Mouse (Mus musculus): ENCODE results near the gene Pak4. TPM values are rescaled to one million over a fixed set of nuclear protein-coding genes. Genes with fewer than 3 reads are reported as not detected.

The Pak4 gene
- polyA plus RNA-seq, 1 experiment from 2014 or later: 50.7 TPM

DNA sequence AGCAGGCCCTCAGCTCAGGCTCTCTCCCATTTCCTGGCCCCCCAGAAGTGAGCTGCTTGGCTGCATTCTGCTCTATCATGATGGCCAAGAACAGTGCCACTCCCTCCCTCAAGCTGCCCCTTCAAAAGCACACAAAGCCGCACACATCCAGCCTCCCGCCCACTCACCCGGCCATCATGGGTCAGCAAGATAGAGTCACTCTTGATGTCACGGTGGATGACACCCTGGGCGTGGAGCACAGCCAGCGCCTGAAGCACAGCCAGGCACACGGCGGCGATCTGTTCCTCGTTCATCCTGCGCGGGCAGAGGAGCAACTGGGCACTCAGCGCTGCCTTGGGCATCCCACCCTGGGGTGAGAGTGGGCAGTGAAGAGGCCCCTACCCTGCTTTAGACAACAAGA is 35.6 kb downstream of the Pak4 start:
- 96% methylated on average over 13 of the region's 13 CpGs for WGBS
- no peak overlapping the region for H3K4me3 ChIP-seq (ENCODE audit: low read depth, low read length)
- H3K4me2 ChIP-seq (ENCODE audit: low read depth, low read length, severe bottlenecking): no peak overlapping the region
- no peak for DNase-seq (ENCODE audit: low spot score)
- peaks cover 7% of the 10 kb centered on the region; the same call in 1 of the 2 replicates for H3K36me3 ChIP-seq (ENCODE audit: control insufficient read depth, insufficient read depth, low read length)
- H3K9me3 ChIP-seq (ENCODE audit: control insufficient read depth, low read length): no peaks in the 10 kb centered on the region
- H3K4me1 ChIP-seq (replicated peaks; ENCODE audit: control insufficient read depth, insufficient read depth, low read length): no peaks in the 10 kb centered on the region
- H3K27me3 ChIP-seq (ENCODE audit: control insufficient read depth, insufficient read depth, low read length): no peaks in the 10 kb centered on the region
- no peak for ATAC-seq (replicated peaks; ENCODE audit: low FRiP score)
- no peak overlapping the region for H3K9ac ChIP-seq (ENCODE audit: low read length)
- H3K27ac ChIP-seq (ENCODE audit: low read depth, low read length): no peak overlapping the region

DNA sequence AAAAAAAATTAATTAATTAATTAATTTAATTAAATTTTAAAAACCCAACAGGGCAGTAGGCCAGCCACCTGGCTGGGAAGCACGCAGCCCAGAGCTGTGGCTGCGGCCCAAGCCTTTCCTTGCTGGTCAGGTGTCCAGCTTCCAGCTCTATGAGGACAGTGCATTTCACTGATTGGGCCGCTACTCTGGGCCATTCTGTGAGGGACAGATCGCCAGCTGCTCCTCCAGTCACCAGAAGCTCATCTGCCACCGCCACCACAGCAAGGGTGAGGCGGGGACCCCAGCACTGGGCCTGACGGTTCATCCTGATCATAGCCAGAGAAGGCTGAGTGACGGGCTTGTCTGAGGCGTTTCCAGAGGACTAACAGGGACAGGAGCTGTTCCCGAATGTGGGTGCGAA is 36.0 kb downstream of the Pak4 start:
- no peak overlapping the region for H3K9ac ChIP-seq (ENCODE audit: low read length)
- no peak overlapping the region for H3K4me3 ChIP-seq (ENCODE audit: low read depth, low read length)
- H3K4me1 ChIP-seq (replicated peaks; ENCODE audit: control insufficient read depth, insufficient read depth, low read length): no peaks in the 10 kb centered on the region
- no peak overlapping the region for H3K4me2 ChIP-seq (ENCODE audit: low read depth, low read length, severe bottlenecking)
- H3K27me3 ChIP-seq (ENCODE audit: control insufficient read depth, insufficient read depth, low read length): no peaks in the 10 kb centered on the region
- H3K27ac ChIP-seq (ENCODE audit: low read depth, low read length): no peak overlapping the region
- H3K9me3 ChIP-seq (ENCODE audit: control insufficient read depth, low read length): no peaks in the 10 kb centered on the region
- peaks cover 5% of the 10 kb centered on the region; the same call in 1 of the 2 replicates for H3K36me3 ChIP-seq (ENCODE audit: control insufficient read depth, insufficient read depth, low read length)
- no peak for DNase-seq (ENCODE audit: low spot score)
- no peak for ATAC-seq (replicated peaks; ENCODE audit: low FRiP score)
- WGBS: 92% methylated on average over 11 of the region's 11 CpGs

DNA sequence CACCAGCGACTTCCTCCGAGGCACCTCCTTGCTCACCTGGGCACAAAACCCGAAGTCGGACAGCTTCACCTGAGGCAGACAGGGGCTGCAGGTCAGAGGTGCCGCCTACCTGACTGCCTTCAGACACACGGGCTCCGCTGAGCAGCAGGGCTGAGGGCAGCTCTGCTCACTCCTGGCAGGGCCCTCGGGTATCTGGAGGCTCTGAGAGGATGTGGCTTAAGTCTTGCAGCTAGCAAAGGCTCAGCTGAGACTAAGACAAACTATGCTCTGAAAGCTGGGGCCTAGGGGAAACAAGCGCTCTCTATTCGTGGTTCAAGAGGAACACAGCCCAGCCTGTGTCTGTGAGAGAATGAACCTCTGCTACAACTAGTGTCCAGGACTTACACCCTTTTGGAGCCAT is 37.1 kb downstream of the Pak4 start:
- Histone ChIP-seq H3K9ac (ENCODE audit: low read length) (no peak overlapping the region), H3K27me3 (ENCODE audit: control insufficient read depth, insufficient read depth, low read length) (no peaks in the 10 kb centered on the region)
- no peak for ATAC-seq (replicated peaks; ENCODE audit: low FRiP score)

DNA sequence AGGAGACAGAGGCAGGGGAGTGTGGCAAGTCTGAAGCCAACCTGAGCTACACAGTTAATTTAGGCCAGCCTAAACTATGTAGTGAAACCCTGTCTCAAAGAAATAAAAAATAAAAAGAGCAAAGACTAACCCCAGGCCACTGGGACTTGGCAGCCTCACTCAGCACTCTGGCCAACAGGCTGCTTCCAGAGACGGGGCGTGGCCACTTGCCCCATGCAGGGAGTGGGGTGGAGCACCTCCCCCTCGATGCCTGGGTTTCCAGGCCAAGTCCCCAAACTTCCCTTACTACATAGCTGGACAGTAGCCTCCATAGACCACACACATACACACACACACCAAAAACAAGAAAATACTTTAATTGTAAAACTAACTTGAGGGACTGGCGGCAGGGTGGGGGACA is 39.5 kb downstream of the Pak4 start:
- peaks cover 3% of the 10 kb centered on the region; the same call in 1 of the 2 replicates for H3K36me3 ChIP-seq (ENCODE audit: control insufficient read depth, insufficient read depth, low read length)
- no peak for ATAC-seq (replicated peaks; ENCODE audit: low FRiP score)
- 73% methylated on average over 4 of the region's 4 CpGs for WGBS

More for the DNA sequence above, 37.1 kb downstream of the Pak4 start:
- WGBS: 92% methylated on average over 10 of the region's 10 CpGs
- no peaks in the 10 kb centered on the region for H3K4me1 ChIP-seq (replicated peaks; ENCODE audit: control insufficient read depth, insufficient read depth, low read length)
- H3K4me2 ChIP-seq (ENCODE audit: low read depth, low read length, severe bottlenecking): no peak overlapping the region
- no peaks in the 10 kb centered on the region for H3K9me3 ChIP-seq (ENCODE audit: control insufficient read depth, low read length)
- H3K4me3 ChIP-seq (ENCODE audit: low read depth, low read length): no peak overlapping the region
- peaks cover 5% of the 10 kb centered on the region; the same call in 1 of the 2 replicates for H3K36me3 ChIP-seq (ENCODE audit: control insufficient read depth, insufficient read depth, low read length)
- no peak for DNase-seq (ENCODE audit: low spot score)
- no peak overlapping the region for H3K27ac ChIP-seq (ENCODE audit: low read depth, low read length)

DNA sequence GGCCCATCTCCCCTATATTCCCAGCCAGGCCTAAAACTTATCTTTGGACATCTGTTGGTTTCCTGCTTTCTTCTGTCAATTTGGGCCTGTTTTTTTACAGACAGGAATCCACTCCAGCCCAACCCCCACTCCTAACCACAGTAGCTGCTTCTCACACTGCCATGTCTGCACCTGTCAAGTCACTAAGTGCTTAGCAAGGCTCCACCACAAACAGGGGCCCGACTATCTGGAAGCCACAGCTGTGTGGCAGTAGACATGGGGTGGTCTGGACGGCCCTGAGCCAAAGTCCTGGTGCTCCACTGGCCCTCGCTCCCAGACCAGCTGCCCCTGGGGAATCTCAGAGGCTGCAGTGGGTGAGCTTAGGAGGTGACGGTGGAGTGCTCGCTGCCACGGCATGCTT is 40.3 kb downstream of the Pak4 start:
- Histone ChIP-seq H3K9ac (ENCODE audit: low read length) (no peak overlapping the region), H3K27ac (ENCODE audit: low read depth, low read length) (no peak overlapping the region), H3K36me3 (ENCODE audit: control insufficient read depth, insufficient read depth, low read length) (peaks cover 3% of the 10 kb centered on the region; the same call in 1 of the 2 replicates), H3K27me3 (ENCODE audit: control insufficient read depth, insufficient read depth, low read length) (no peaks in the 10 kb centered on the region), H3K4me2 (ENCODE audit: low read depth, low read length, severe bottlenecking) (no peak overlapping the region), H3K4me1 (replicated peaks; ENCODE audit: control insufficient read depth, insufficient read depth, low read length) (no peaks in the 10 kb centered on the region), H3K9me3 (ENCODE audit: control insufficient read depth, low read length) (no peaks in the 10 kb centered on the region), H3K4me3 (ENCODE audit: low read depth, low read length) (no peak overlapping the region)
- DNase-seq (ENCODE audit: low spot score) (no peak), ATAC-seq (replicated peaks; ENCODE audit: low FRiP score) (no peak)
- 91% methylated on average over 6 of the region's 6 CpGs for WGBS

More for the DNA sequence above, 39.5 kb downstream of the Pak4 start:
- Histone ChIP-seq H3K4me2 (ENCODE audit: low read depth, low read length, severe bottlenecking) (no peak overlapping the region), H3K4me3 (ENCODE audit: low read depth, low read length) (no peak overlapping the region), H3K27ac (ENCODE audit: low read depth, low read length) (no peak overlapping the region), H3K9me3 (ENCODE audit: control insufficient read depth, low read length) (no peaks in the 10 kb centered on the region), H3K27me3 (ENCODE audit: control insufficient read depth, insufficient read depth, low read length) (no peaks in the 10 kb centered on the region), H3K4me1 (replicated peaks; ENCODE audit: control insufficient read depth, insufficient read depth, low read length) (no peaks in the 10 kb centered on the region), H3K9ac (ENCODE audit: low read length) (no peak overlapping the region)
- no peak for DNase-seq (ENCODE audit: low spot score)

DNA sequence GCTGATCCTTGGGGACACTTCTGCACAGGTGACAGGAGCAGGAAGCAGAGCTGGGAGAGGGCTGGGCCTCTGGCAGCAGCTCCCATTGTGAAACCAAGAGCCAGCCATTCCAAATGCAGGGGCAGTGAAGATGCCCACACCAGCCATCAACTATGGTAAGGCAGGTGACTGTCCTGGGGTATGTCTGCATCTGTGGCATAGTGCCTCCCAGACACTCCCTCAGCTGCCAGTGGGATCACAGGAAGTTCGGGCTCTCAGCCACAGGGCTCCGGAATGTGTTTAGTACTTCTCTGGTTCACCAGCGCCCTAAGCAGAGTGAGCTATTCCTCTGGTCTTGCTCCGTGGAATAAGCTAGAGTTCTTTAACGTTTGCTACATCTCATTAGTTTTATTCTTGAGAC is 40.9 kb downstream of the Pak4 start:
- 82% methylated on average over 5 of the region's 5 CpGs for WGBS
- no peak overlapping the region for H3K4me3 ChIP-seq (ENCODE audit: low read depth, low read length)
- H3K27ac ChIP-seq (ENCODE audit: low read depth, low read length): no peak overlapping the region
- ATAC-seq (replicated peaks; ENCODE audit: low FRiP score) (no peak), DNase-seq (ENCODE audit: low spot score) (no peak)
- H3K4me1 ChIP-seq (replicated peaks; ENCODE audit: control insufficient read depth, insufficient read depth, low read length): no peaks in the 10 kb centered on the region
- no peak overlapping the region for H3K9ac ChIP-seq (ENCODE audit: low read length)
- no peak overlapping the region for H3K4me2 ChIP-seq (ENCODE audit: low read depth, low read length, severe bottlenecking)
- no peaks in the 10 kb centered on the region for H3K9me3 ChIP-seq (ENCODE audit: control insufficient read depth, low read length)
- H3K36me3 ChIP-seq (ENCODE audit: control insufficient read depth, insufficient read depth, low read length): peaks cover 3% of the 10 kb centered on the region; the same call in 1 of the 2 replicates
- no peaks in the 10 kb centered on the region for H3K27me3 ChIP-seq (ENCODE audit: control insufficient read depth, insufficient read depth, low read length)

DNA sequence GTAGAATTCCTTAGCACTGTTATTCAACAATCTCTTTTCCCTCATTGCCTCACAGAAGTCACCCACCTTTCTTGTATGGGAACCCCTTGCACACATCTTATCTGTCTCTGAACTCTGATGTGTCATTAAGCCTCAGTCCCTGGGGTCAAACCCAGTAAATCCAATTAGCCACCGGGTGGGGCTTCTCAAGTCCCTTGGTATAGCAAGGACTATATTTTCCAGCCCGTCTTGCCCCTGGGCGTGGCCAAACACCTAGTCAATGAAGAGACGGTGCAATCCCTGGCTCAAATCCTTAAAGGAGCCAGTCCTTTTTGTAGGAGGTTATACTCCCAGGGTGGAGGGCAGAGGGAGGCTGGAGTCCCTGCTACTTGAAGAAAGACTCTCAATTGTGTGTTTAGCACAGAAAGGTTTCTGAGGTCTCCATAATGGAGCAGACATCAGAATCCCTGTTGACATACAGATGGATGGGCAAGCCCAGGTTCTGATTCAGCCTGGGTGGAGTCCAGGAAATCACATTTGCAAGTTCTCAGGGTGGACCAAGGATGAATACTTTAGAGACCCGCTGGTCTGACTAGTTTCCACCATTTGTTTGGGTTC is 41.9 kb downstream of the Pak4 start:
- Histone ChIP-seq H3K27me3 (ENCODE audit: control insufficient read depth, insufficient read depth, low read length) (no peaks in the 10 kb centered on the region), H3K36me3 (ENCODE audit: control insufficient read depth, insufficient read depth, low read length) (peaks cover 3% of the 10 kb centered on the region; the same call in 1 of the 2 replicates), H3K9ac (ENCODE audit: low read length) (no peak overlapping the region), H3K27ac (ENCODE audit: low read depth, low read length) (no peak overlapping the region), H3K4me2 (ENCODE audit: low read depth, low read length, severe bottlenecking) (no peak overlapping the region), H3K9me3 (ENCODE audit: control insufficient read depth, low read length) (no peaks in the 10 kb centered on the region), H3K4me1 (replicated peaks; ENCODE audit: control insufficient read depth, insufficient read depth, low read length) (no peaks in the 10 kb centered on the region), H3K4me3 (ENCODE audit: low read depth, low read length) (no peak overlapping the region)
- WGBS: 14% methylated on average over 5 of the region's 5 CpGs
- ATAC-seq (replicated peaks; ENCODE audit: low FRiP score): no peak
- DNase-seq (ENCODE audit: low spot score): no peak

DNA sequence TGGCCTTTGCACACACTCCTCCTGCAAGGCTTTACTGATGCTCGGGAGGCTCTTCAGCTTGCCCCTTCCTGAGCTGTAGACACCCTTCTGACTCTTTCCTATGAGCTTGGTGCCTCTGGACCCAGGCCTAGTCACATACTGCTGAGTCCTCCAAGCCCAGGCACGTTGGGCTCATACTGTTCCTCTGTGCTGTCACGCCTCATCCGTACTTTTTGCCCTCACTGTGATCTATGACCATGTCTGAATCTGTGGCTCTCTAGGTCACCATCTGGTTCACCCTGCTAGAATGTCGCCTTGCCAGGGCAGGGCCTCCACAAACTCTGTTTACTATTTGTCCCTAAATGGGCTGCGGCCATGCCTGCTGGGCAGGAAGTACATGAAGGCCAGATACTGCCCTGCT is 44.9 kb downstream of the Pak4 start:
- H3K27ac ChIP-seq (ENCODE audit: low read depth, low read length): no peak overlapping the region
- H3K9ac ChIP-seq (ENCODE audit: low read length): no peak overlapping the region
- H3K27me3 ChIP-seq (ENCODE audit: control insufficient read depth, insufficient read depth, low read length): no peaks in the 10 kb centered on the region
- WGBS: 87% methylated on average over 6 of the region's 6 CpGs
- DNase-seq (ENCODE audit: low spot score) (no peak), ATAC-seq (replicated peaks; ENCODE audit: low FRiP score) (no peak)
- H3K36me3 ChIP-seq (ENCODE audit: control insufficient read depth, insufficient read depth, low read length): no peaks in the 10 kb centered on the region
- no peak overlapping the region for H3K4me3 ChIP-seq (ENCODE audit: low read depth, low read length)
- H3K4me1 ChIP-seq (replicated peaks; ENCODE audit: control insufficient read depth, insufficient read depth, low read length): no peaks in the 10 kb centered on the region
- no peak overlapping the region for H3K4me2 ChIP-seq (ENCODE audit: low read depth, low read length, severe bottlenecking)
- H3K9me3 ChIP-seq (ENCODE audit: control insufficient read depth, low read length): no peaks in the 10 kb centered on the region

DNA sequence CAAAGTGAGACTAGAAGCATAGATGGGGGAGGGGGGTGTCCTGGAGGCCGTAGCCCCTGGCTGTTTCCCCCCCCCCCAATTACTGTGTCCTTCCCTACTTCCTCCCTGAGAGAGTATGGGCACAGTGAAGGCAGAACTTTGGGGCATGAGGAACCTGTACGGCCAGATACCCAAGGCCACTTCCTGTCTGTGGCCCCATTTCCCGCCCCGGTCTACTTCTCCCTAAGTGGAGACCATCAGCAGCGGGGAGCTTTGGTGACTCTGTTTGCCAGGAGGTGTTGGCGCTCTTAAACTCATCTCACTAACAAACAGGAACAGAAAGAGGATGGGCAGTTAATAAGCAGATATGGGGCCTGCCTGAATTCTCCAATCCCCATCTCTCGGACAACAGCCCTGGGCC is 50.4 kb downstream of the Pak4 start:
- Histone ChIP-seq H3K36me3 (ENCODE audit: control insufficient read depth, insufficient read depth, low read length) (no peaks in the 10 kb centered on the region), H3K9ac (ENCODE audit: low read length) (no peak overlapping the region), H3K9me3 (ENCODE audit: control insufficient read depth, low read length) (no peaks in the 10 kb centered on the region), H3K4me1 (replicated peaks; ENCODE audit: control insufficient read depth, insufficient read depth, low read length) (peaks cover 4% of the 10 kb centered on the region), H3K4me2 (ENCODE audit: low read depth, low read length, severe bottlenecking) (no peak overlapping the region), H3K4me3 (ENCODE audit: low read depth, low read length) (no peak overlapping the region), H3K27ac (ENCODE audit: low read depth, low read length) (no peak overlapping the region), H3K27me3 (ENCODE audit: control insufficient read depth, insufficient read depth, low read length) (peaks cover 30% of the 10 kb centered on the region)
- WGBS: 72% methylated on average over 7 of the region's 7 CpGs
- DNase-seq (ENCODE audit: low spot score) (no peak), ATAC-seq (replicated peaks; ENCODE audit: low FRiP score) (no peak)

Data from forebrain, embryonic 11.5 days (tissue).